Mouse (Mus musculus) MN1 (cell line): ENCODE data around the gene Actr1a.

ENCODE experiments used
- DNase-seq: peaks from one replicate; pipeline ENCODE4 v3.0.0-alpha.2; 2016; ENCODE audit warnings: low spot score

The Actr1a gene

DNA sequence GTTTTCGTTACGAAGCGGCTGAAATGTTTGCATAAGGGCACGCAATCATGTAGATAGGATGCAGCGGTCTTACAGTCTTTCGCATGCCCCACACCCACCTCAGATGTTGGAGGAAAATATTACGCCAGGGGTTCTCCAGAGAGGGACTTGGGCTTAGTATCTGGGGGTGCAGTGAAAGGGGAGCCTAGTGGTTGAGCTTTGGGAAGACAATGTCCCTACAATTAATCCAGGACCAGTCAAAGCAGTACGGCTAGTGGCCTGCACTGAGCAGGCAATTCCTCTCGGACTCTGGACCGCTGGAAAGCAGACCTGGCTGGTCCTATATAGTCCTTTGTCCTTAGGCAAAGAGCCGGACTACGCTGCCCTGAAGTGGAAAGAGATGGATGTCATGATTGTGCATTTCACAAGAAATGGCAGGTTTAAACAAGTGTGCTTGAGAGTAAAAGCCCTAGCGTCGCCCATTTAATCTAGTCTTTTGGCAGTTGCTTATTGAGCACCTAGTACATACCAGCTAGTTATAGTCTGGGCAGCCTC lies 68.0 kb downstream of the Actr1a start:
- no peak for DNase-seq
